Mouse (Mus musculus) left cerebral cortex, adult 2 months (tissue): ENCODE data around the gene Ino80b. TPM values are rescaled to one million over a fixed set of nuclear protein-coding genes. Genes with fewer than 3 reads are reported as not detected.

Experiments used
- DNase-seq, 2 experiments: peaks; one replicate each; pipeline ENCODE4 v3.0.0; 2021 to 2022; ENCODE audit warnings: low spot score in 2 of 2, mixed read lengths in 1 of 2; ENCODE audit errors: extremely low spot score in 1 of 2
- H3K27ac ChIP-seq: fragments of 200-600 bp; 2 replicates; pipeline ENCODE4 v1.8.1; 2022
- H3K4me3 ChIP-seq: fragments of 200-600 bp; 2 replicates; pipeline ENCODE4 v1.8.1; 2022
- CTCF ChIP-seq: fragments of 200-600 bp; IDR thresholded peaks from 2 replicates; pipeline ENCODE4 v1.8.1; 2022; ENCODE audit warnings: antibody characterized with exemption, mild to moderate bottlenecking, moderate library complexity
- intact Hi-C: fragments of 180-260 bp; cut with DNase I; formaldehyde crosslinking; loops from one replicate; pipeline ENCODE4 v1.15.1; 2025
- total RNA-seq, 2 experiments: library from RNA; stranded (reverse); gene quantifications; 2 replicates each; pipeline ENCODE4 v1.2.3; 2021

Ino80b gene
- total RNA-seq, 2 experiments from 2014 or later: 19.9 to 22.2 TPM

DNA sequence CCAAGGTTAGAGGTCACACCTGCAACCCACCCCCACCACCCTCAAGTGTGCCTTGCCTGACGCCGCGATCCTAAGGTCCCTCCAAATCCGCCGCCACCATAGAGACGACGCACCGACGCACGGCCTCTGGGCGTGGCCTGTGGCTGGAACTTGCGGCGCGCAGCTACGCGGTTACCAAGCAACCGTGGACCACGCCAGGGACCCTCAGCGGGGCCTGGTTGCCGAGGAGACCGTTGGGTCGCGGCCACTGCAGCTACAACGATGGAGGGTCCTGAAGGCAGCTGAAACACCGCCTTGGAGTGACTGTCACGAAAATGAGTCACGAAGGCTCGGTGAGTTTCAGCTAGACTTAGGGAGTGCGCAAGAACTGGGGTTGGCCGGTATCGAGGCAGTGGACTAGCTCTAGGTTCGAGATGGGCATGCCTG lies 31.0 kb upstream of the Ino80b start, which contains the start of the genes Wdr54 and 1700003E16Rik:
Gene Wdr54 (minus strand): TSS at position 139 of the 426 bp plus-strand sequence.
Gene 1700003E16Rik (plus strand): TSS at position 146 of the 426 bp plus-strand sequence.
- H3K4me3 ChIP-seq: peak within 1 kb of the TSS; percentile 72
- TF ChIP-seq CTCF: no peak
- H3K27ac ChIP-seq: peak within 1 kb of the TSS; percentile 72
- intact Hi-C loops: loop anchor here (2.0 kb wide), 2 partner anchors 41 to 159 kb away; partner anchors contain the start of gene Mogs
- peak; percentile 77 to 78 for DNase-seq

DNA sequence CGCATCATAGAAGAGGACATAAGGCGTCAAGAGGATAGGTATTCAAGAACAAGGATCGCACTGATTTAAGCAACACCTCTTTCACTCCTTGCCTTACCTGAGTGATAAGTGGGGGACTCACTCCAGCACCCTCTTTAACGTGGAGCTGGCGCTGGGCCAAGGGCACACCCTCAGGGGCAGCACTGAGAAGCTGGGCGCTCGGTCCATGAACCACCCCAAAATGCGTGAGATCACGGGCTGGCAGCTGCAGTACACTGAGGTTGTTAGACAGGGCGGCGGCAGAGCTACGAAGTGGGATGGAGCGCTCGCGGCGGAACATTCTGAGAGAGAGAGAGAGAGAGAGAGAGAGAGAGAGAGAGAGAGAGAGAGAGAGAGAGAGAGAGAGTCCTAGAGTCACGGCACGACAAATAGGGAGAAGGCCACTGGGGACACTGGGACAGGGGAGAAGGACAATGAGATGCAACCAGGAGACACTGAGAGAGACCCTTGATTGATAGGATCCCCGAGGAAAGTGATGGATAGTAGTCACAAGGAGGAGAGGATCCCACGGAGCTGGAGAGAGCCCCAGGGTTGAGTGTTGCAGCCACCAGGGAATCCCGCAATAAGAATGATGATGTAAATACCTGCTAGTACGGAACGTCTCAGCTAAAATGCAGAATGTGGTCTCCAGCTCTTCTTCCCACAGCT lies 30.5 kb upstream of the Ino80b start:
- Histone ChIP-seq H3K4me3 (peak overlapping the region; percentile 72), H3K27ac (peak overlapping the region; percentile 72)
- intact Hi-C loops: loop anchor here (2.0 kb wide), 2 partner anchors 41 to 159 kb away; partner anchors contain the start of gene Mogs
- DNase-seq: no peak
- no peak for TF ChIP-seq CTCF

DNA sequence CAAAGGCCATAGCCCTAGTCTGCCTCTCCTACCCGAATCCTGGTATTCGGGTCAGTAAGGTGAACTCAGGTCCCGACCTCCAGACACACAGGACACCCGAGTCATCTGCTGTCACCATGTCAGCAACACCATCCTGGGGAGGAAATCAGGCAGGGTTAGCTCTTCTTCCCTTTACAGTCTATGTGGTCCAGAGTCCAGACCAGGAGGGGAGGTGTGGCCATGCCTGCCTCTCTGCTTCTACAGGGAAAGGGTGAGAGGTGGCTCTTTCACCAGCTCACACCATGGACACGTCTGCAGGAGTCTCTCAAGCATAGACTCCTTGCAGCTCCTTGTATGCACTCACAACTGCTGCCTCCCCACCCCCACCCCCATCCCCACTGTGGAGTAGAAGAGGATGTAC lies 28.3 kb upstream of the Ino80b start:
- DNase-seq: no peak
- Histone ChIP-seq H3K27ac (no peak overlapping the region), H3K4me3 (no peak overlapping the region)
- no peak for TF ChIP-seq CTCF
- intact Hi-C loops: no loop called here

DNA sequence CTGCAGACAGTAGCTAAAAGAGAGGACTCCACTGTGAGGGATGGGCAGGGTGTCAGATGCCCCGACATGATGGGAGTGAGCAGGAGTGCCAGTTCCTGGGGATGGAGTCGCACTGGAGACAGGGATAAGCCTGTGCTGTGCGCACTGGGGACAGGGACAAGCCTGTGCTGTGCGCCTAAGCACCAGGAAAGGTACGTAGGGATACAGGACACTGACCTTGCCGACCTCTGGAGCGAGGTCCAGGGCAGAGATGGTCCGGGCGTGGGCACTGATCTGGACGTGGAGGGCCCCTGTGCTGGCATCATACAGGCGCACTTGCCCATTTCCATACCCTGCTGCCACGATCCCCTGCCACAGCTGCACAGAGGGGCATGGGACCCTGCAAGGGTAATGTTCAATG lies 27.8 kb upstream of the Ino80b start:
- no peak for DNase-seq
- H3K4me3 ChIP-seq: no peak overlapping the region
- intact Hi-C loops: no loop called here
- H3K27ac ChIP-seq: no peak overlapping the region
- no peak for TF ChIP-seq CTCF

DNA sequence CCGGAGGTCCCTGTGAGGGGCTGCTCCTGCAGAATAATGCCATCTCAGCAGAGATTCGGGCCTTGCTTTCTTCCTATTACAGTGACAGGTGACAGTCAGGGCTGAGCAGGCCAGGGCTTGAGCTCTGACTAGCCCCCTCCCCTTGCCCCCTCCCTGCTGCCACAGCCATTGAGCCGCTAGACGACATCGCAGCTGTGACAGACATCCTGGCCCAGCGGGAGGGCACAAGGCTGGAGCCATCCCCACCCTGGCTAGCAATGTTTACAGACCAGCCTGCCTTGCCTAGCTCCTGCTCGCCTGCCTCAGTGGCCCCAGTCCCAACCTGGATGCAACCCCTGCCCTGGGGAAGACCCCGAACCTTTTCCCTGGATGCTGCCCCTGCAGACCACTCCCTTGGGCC lies 26.5 kb upstream of the Ino80b start:
- TF ChIP-seq CTCF: no peak
- no peak for DNase-seq
- H3K4me3 ChIP-seq: no peak overlapping the region
- H3K27ac ChIP-seq: no peak overlapping the region
- intact Hi-C loops: no loop called here

DNA sequence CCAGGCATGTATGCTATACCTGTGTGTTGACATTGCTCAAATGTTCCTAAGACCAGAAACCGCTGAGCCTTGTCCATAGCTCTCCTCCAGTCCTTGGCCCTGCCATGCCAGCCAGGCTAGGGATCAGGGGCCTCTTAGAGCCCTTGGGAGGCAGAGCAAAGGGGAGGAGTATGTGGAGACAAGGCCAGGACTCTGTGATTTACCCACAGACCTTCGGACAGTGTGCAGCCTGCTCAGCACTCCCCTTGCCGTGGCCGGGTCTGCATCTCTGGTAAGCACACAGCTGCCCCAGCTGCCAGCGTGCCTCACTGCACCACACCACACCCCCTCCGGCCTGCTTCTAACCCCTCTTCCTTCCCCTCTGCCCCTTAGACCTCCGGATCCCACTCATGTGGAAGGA lies 22.0 kb upstream of the Ino80b start:
- TF ChIP-seq CTCF: no peak
- DNase-seq: no peak
- no peak overlapping the region for H3K4me3 ChIP-seq
- intact Hi-C loops: no loop called here
- H3K27ac ChIP-seq: no peak overlapping the region

DNA sequence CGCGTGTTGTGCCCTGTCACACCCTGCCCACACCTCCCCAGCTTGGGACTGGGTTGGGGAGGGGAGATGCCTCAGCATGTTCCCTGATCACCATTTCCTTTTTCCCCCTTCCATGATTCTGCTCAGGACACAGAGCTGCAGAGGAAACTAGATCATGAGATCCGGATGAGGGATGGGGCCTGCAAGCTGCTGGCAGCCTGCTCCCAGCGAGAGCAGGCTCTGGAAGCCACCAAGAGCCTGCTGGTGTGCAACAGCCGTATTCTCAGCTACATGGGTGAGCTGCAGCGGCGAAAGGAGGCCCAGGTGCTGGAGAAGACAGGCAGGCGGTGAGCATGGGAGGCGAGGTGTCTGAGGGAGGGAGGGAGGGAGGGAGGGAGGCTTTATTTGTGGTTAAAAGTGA lies 20.6 kb upstream of the Ino80b start:
- no peak for TF ChIP-seq CTCF
- peak overlapping the region; percentile 70 for H3K27ac ChIP-seq
- DNase-seq: no peak
- no peak overlapping the region for H3K4me3 ChIP-seq
- intact Hi-C loops: loop anchor here (2.0 kb wide), 1 partner anchor 29 kb away; no protein-coding TSS in a partner anchor

DNA sequence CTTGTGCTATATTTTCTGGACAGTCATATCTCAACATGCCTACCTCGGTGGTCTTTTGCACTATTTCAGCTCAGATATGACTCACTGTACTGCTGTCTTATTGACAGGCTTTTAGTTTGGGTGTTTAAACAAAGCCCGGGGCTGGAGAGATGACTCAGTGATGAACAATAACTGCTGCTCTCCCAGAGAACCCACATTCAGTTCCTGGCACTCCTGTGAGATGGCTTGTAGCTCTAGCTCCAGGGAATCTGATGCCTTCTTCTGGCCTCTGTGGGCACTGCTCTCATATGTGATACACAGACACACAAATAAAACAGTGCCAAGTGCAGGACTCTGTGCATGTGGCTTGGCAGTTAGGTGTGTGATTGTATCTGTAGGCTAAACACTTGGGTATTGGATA lies 20.0 kb upstream of the Ino80b start:
- intact Hi-C loops: loop anchor here (2.0 kb wide), 1 partner anchor 28 kb away; no protein-coding TSS in a partner anchor
- DNase-seq: no peak
- no peak; the same call in 1 of the 2 replicates for TF ChIP-seq CTCF
- H3K27ac ChIP-seq: peak overlapping the region; percentile 70
- H3K4me3 ChIP-seq: no peak overlapping the region

DNA sequence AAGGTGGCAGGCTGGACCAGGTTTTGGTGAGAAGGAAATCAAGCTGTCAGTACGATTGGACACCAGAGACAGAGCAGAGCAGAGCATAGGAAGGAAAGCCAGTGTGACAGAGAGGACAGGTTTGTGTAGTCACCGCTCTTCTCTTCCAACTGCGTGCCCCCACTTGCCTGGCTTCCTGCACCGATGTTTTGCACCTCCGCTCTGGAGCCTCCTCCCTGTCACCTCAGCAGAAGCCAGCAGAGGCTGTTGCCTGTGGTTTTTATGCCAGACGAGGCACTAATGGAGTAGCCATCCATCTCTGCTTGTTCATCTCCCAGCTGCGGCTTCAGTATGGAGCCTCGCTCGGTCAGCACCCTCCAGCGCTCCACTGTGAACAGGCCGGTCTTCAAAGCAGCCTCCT lies 17.7 kb upstream of the Ino80b start:
- intact Hi-C loops: loop anchor here (2.0 kb wide), 2 partner anchors 18 to 34 kb away; partner anchors contain the start of genes Ino80b and Mrpl53
- DNase-seq: peak in 1 of 2 experiments; percentile 41
- TF ChIP-seq CTCF: no peak
- H3K4me3 ChIP-seq: peak overlapping the region; percentile 58
- peak overlapping the region; percentile 86 for H3K27ac ChIP-seq

DNA sequence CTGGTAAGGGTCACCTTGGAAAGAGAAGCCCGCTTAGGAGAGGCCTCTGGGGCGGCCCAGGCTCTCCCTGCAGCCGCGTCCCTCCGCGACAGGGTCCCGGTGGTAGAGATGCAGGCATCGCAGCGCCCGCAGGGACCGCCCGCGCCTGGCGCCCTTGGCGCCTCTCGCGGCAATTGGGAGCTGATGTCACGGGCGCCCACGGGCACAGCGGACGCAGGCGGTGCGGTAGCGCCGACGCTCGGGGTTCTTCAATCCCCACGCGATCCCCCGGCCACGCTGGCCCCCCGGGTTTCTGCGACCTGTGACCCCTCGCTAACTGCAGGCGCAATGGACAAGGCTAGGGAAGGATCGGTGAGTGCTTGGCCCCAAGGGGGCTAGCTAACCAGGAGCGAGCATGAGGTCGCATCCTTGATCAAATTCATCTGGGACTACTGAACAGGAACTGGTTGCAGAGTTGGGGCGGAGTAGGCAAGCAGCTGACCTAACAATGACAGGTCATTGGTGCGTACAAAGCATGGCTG lies 17.0 kb upstream of the Ino80b start:
- intact Hi-C loops: loop anchor here (2.0 kb wide), 2 partner anchors 17 to 33 kb away; partner anchors contain the start of genes Ino80b and Mrpl53
- peak overlapping the region; percentile 58 for H3K4me3 ChIP-seq
- H3K27ac ChIP-seq: peak overlapping the region; percentile 86
- TF ChIP-seq CTCF: no peak; the same call in 1 of the 2 replicates
- peak; percentile 69 to 77 for DNase-seq

DNA sequence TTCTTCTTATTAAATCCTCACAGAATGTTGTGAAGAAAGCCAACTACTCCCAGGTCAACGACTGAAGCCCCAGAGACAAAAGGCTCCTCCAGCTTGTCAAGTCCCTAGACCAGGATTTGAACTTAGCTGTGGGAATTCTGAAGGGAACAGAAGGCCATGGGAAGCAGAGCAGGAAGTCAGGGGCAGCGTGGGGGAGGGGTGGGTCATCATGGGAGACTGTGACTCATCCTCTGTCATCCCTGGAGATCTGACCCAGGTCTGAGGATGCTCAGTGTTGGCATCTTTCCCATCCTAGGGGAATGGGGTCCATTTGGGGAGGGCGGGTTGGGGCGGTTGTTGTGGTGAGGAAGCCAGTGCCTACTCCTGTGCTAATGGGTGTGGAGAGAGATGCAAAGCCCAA lies 16.4 kb upstream of the Ino80b start:
- peak overlapping the region; percentile 86 for H3K27ac ChIP-seq
- intact Hi-C loops: loop anchor here (2.0 kb wide), 2 partner anchors 17 to 33 kb away; partner anchors contain the start of genes Ino80b and Mrpl53
- H3K4me3 ChIP-seq: peak overlapping the region; percentile 58
- peak in 1 of 2 experiments; percentile 10 for DNase-seq
- no peak for TF ChIP-seq CTCF

DNA sequence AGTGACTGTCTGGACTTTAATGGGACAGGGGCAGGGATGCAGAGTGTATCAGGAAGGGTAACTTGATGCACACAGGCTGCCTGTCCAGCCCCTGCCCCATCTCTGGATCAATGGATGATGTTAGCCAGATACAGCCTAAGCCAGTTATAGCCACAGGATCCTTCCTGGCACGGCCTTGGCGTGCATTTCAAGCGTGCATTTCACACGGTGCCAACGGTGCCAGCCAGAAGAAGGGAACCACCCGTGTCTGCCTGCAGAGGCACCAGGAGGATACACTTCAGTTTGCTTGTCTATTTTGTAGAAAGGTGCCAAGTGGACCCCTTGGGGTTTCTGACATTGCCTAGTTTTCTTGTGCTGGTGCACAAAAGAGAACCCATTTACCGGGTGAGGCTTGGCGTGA lies 14.8 kb upstream of the Ino80b start:
- TF ChIP-seq CTCF: no peak
- intact Hi-C loops: no loop called here
- Histone ChIP-seq H3K4me3 (no peak overlapping the region), H3K27ac (no peak overlapping the region)
- no peak for DNase-seq
